Mouse (Mus musculus): Measurements from ENCODE around the gene Dlgap3.

Gene Dlgap3

DNA sequence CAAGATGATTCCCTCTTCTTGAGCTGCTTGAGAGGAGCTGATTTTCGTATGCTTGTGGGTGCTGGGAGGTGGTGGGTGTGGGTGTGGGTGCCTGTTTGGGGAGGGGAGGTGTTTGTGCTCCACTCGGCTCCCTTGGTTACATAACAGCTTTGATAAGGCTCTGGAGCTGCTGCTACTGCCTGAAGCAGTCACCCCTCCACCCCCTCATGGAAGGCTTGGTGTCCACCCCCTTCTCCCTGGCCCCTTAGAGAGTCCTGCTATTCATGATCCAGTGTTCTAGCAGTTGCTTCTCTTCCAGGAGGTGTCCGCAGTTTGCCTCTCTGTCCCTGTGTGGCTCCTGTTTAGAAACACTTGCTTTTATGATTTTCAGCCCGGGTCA is 5.9 kb downstream of the Dlgap3 start:
- peak in 1 of 2 experiments; percentile 2 for DNase-seq

DNA sequence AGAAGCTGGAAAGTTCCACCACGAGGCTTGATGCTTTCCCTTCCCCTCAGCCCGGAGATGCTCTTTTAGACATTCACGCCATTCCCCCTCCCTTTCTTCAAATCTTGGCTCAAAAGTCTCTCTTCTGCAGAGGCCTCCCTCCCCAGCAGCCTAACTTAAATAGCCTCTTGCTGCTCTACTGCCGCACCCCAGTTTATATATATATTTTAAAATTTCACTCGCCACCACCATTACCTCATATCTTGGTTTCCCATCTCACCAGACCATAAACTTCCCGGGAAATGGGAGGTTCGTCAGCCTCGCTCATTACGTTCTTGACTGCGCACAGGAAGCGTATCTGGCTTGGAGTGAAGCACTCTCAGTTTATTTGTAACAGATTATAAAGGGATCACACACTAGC is 9.0 kb downstream of the Dlgap3 start:
- DNase-seq = peak in 1 of 2 experiments; percentile 7

DNA sequence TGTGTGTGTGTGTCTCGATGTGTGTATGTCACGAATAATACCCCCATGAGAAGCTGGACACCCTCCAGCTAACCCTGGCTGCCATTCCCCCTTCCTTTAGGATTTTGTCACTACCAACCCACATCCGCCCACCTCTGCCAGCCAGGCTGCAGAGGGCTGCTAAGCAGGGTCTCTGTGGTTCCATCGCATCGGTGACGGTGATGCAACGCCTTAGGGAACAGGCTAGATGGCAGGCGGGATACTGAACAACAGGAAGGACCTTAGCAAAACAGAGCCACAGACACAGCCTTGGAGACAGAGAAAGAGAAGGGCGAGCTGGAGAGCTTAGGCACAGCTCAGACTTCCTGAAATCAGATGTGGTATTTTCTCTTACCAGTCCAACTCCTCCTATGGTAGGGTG is 9.7 kb downstream of the Dlgap3 start:
- no peak for DNase-seq

DNA sequence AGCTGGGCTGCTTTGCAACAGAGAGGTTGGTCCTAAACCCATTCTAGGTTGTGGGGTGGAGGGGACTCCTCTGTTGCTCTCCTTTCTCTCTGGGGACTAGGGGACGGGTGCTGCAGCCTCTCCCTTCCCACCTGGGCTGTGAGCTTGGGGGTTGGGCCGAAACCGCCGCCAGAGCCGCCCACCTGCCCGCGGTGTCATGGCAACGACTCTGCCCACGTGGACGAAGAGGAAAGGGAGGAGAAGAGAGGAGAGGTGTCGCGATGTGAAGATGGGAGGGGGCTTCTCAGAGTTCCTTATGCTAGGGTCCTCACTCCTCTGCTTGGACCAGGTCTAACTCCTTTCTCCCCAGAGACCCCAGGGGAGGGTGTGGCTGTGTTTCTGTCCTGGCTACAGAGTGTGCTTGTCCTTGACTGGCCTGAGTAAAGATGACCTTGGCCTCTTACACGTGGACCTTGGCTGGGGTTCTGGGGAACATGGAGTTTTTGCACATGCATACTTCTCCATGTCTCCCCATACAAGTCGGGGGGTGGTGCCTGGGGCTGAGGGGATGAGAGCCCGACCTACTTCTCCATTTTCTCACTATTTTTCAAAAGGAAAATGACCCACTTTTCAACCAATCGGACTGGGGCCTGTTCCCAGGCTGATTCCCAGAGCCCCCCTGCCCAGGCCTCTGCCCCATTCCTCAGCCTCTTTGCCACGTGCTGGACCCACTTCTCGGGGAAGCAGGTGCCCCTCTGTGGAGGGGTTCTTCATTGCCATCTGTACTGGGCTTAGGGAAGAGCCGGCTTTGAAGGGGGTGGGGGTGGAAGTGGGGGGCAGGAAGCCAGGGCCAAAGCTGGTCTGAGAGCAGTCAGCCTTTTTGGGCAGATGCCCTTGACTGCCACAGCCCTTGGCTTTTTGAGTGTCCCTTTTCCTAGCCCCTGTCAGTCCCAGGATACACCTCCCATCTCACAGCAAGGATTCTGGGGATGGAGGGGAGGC is 10.8 kb downstream of the Dlgap3 start:
- peak; percentile 3 to 7 for DNase-seq

DNA sequence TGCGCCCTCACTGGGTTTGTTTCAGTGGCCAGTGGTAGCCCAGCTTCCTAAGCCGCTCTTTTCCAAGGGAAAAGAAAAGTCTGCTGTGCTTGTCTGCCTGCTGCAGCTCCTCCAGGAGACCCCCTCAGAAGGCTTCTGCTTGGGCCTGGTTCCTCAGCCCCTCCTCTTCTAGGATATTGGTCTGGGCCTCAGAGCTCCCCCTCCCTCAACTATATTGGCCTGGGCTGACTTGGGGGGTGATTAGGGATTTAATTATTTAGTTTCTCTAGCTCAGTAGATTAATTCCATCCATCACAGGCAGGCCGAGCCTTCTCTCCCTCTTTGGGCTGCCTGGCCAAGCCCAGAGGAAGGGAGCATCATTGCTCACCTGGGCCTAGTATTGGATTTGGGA is 11.4 kb downstream of the Dlgap3 start:
- DNase-seq = peak in 1 of 2 experiments; percentile 2

DNA sequence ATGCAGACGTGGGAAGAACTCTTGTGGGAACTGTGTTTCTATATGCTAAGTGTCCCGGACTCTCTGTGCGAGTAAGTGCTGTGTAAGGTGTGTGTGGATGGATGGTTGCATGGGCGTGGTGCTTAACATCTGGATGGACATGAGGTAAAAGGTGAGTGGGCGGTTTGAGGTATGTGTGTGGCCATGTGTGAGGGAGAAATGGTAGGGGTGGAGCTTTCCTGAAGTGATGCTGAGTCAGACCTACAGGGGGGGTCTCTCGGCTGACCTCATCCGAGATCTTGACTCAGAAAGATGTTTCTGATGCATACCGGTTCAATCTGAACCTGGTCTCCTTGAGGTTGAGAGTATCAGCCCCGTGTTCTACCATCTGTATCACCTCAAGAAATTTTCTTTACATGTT is 12.0 kb downstream of the Dlgap3 start:
- DNase-seq = no peak

DNA sequence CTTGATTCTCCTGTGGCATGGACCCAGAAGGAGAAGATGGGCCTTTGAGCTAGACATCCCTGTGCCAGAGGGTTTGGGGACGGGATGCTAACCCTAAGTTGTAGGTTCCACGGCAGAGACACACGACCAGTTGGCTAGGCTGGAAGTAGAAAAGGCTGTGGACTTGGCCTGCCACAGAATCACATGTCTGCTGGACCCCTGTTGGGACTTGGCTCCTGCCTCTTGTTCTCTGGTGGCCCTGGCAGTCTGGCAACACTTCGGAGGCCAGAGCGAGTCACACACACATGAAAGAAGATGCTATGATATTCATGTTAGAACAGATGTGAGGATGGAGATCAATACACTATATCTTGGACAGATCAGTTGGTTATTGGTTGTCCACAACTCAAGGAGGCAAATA is 14.9 kb downstream of the Dlgap3 start:
- peak; percentile 88 to 90 for DNase-seq

DNA sequence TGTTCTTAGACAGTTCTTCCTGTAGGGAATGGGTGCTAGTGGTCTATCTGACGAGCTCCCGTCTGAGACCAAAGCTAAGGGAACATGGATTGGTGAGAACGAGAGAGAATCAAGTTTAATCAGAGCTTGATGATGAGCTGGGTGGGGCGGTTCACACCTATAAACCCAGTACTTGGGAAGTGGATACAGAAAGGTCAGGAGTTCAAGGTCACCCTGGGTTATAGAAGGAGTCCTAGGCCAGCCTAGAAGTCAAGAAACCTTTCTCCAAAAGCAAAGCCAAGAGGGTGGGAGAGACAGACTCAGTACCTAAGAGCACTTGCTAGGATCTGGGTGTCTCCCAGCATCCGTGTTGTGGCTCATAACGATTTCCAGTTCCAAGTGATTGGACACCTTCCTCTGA is 21.9 kb downstream of the Dlgap3 start:
- DNase-seq = no peak

DNA sequence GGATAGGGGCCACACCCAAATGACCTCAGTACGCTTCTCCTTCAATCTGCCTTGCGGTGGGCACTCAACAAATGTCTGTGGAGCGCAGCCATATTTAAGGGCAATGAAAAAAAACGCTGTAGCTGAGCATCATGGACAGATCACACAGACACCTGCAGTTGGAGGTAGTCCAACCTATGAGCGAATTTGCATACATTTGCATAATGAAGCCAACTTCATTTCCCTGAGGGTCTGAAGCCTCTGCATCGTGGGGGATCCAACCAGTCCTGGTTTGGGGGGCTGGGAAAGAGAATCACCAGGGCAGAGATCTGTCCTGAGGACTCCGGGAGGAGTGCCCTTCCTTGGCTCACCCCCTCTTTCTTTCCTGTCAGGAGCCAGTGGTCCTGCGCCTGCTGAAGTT is 23.7 kb downstream of the Dlgap3 start:
- DNase-seq = no peak

DNA sequence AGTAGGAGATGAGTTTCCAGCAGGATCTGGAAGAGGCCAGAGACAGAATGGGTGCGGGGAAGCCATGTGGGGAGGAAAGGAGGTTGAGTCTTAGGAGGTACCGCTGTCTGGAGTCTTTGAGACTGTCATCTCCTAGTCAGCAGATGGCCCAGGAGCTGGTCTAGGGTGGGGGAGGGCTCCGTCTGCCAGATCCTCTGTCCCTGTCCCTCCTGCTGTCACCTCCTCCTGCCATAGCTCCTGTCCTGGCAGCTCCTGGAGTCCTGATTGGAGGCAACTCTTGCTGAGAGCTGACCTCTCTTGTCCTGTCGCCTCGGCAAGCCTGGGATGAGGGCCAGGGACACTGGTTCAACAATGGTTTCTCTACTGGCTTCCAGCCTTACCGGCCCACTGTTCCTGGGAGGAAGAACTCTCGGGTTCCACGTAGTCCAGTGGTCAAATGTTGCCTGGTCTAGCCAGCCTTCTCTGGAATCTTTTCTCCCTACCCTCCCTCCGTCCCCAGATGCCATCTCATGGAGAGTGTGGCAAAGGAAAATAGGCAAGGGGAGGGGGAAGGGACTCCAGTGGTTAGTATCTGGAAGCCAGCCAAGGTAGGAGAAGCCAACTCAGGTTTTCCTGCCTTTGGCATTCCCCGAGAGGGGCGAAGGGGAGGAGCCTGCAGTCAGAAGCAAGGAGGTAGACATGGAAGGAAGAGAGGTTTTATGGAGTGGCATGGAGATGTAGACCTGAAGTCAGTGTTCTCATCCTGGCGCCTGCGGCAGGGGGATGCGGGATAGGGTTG is 24.6 kb downstream of the Dlgap3 start:
- peak; percentile 96 to 97 for DNase-seq

DNA sequence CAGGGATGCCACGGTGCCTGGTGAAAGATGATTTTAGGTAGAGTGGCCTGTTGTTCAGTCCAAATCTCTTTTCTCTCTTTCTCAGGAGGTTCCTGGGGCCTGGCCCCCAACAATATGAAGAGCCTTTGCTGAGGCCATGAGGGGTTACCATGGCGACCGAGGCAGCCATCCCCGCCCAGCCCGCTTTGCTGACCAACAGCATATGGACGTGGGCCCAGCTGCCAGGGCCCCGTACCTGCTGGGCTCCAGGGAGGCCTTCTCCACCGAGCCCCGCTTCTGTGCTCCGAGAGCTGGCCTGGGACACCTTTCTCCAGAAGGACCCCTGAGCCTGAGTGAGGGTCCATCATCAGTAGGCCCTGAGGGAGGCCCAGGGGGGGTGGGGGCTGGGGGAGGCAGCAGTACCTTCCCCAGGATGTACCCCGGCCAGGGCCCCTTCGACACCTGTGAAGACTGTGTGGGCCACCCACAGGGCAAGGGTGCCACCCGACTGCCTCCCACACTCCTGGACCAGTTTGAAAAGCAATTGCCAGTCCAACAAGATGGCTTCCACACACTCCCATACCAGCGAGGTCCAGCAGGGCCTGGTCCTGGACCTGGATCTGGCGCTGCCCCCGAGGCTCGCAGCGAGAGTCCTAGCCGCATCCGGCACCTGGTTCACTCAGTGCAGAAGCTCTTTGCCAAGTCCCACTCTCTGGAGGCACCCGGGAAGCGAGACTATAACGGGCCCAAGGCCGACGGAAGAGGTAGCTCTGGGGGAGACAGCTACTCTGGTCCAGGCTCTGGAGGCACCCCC is 25.7 kb downstream of the Dlgap3 start:
- no peak for DNase-seq

DNA sequence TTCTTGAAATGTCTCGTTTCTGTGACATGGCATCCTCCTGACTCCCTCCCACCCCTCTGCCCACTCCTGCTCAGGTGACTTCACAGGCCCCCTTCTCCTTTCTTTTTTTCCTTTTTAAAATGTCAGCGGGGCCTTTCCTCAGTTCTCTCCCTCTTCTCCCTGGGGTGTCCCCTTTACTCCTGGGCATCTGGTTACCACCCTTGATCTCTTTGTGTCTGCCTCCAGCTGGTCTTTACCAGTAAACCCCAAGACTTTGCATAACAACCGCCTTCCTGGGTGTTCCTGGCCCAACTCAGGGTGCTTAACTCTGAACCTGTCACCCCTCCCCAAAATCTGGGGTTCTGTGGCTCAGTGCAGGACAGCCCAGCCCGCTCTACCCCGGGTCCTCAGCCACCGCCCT is 29.6 kb downstream of the Dlgap3 start:
- peak in 1 of 2 experiments; percentile 1 for DNase-seq

DNA sequence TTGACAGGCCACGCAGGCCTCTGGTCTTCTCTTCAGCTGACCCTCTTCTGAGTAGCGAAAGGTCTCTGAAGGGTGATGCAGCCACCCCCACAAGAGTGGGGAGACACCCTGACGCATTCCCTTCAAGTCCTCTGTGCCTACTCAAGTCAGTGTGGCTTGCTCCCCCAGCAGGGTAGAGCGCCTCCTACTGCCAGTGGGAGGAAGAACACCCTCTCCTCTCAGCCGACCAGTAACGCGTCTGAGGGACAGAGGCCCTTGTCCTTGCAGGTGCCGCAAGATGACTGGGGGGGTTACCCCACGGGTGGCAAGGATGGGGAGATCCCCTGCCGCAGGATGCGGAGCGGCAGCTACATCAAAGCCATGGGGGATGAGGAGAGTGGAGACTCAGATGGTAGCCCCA is 30.4 kb downstream of the Dlgap3 start:
- peak in 1 of 2 experiments; percentile 31 for DNase-seq

DNA sequence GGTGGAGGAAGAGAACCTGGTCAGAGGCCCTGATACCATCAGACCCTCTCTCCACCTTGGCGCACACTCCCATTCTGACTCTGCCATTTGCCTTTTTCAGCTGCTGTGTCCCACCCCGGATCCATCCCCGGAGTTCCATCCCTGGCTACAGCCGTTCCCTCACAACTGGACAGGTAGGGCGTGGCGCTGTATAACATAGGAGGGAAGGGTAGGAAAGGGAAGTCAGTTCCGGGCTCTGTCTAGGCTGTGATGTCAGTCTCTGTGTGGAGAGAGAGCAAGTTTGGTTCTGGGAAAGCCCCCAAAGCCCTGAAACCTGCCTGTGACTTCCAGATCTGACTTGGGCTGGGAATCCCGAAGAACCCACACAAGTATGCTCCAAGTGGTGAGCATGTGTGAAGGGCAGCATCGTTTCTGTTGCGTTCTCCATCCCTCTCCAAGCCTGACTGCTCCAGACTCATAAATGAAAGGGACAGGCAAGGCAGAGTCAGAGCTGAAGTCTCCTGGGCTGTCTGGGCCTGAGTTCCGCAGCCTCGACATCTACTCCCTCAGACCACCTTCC is 31.2 kb downstream of the Dlgap3 start:
- peak in 1 of 2 experiments; percentile 2 for DNase-seq

DNA sequence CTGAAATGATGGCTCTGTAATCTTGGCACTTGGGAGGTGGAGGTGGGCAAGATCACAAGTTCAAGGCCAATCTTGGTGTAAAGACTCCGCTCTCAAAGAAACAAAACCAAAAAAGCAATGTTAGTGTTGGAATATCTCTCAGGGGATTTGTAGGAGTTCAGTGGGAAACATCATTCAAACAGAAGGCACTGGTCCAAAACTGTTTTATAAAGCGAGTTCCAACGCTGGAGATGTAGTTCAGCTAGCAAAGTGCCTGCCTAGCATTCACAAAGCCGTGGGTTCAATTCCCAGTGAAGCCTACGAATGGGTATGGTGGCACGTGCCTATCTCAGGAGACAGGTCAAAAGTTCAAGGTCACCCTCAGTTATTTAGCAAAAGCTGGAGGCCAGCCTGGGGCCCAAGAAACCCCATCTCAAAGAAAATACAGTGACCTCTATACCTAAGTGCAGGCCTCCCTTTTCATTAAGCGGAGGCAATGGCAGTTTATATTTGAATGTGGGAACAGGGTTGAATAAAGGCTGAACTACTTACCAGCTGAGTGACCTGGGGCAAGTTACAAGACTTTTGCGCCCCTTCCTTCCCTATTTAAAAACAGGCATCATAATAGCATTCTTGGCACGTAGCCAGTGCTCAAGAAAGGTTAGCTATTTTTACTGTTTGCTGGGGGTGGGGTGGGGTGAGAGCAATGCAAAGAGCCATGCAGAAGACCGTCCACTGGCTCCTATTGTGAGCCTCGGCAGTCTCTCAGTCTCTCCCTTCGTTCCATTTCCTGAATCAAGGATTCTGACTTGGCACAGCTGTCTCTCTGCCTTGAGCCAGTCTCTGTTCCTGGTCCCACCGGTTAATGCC is 32.0 kb downstream of the Dlgap3 start:
- DNase-seq = no peak

DNA sequence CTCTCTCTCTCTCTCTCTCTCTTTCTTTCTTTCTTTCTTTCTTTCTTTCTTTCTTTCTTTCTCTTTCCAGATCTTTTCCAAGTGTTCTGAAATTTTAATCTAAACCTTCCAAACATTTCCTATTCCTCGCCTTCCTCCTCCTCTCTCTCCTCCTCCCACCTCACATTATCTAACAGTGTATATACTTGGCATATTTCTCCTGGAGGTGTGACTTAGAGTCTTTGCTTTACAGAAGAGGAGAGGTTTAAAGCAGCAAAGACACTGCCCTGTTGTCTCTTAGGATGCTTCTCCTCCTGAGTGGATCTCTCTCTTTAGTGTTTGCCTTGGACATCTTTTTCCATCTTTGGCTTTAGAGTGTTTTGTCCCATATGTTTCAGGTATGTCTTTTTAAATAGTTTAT is 34.1 kb downstream of the Dlgap3 start:
- no peak for DNase-seq

DNA sequence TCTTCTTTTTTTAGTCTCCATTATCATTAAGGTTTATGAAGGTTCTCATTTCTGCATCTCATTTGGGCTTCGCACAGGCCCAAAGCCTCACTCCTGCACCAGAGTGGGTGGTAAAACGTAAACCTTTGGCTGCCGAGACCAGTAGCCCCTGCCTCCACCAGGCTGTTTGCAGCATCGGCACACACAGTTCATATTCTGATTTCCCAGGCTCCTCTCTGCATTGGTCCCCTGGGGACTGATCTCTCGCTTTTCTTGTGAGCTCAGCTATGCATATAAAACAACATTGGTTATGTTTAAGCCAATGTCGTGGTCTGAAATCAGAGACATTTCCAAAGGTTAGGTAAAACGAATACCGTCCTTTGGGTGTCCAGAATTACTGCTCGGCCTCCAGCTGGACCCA is 42.3 kb downstream of the Dlgap3 start:
- no peak for DNase-seq

DNA sequence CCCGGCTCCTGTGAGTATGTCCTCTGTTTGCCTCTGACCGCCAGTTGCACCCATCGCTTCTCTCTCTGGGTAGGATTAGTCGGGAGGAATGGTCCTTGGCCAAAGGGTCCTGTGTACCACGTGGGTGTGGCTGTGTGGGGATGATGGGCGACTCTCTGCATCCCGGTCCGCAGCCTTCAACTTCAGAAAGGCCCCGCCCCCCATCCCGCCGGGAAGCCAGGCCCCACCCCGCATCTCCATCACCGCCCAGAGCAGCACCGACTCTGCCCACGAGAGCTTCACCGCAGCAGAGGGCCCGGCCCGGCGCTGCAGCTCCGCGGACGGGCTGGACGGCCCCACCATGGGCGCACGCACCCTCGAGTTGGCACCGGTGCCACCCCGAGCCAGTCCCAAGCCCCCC is 45.5 kb downstream of the Dlgap3 start:
- no peak for DNase-seq

DNA sequence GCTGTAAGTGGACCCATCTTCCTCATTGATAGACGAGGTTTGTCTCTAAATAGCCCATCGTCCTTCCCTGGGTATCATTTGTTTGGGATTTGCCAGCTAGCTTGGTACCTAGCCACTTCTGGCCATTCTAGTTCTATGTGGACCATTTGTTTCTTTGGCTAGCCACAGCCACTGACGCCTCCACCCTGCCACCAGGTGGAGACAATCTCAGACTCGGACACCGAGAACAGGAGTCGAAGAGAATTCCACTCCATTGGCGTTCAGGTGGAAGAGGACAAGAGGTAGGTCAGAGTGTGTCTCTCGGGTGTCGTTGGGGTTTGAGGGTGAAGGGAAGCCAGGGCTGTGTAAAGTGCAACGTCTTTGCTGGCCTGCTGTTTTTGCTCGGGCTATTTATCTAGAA is 46.1 kb downstream of the Dlgap3 start:
- DNase-seq = peak; percentile 67 to 68

DNA sequence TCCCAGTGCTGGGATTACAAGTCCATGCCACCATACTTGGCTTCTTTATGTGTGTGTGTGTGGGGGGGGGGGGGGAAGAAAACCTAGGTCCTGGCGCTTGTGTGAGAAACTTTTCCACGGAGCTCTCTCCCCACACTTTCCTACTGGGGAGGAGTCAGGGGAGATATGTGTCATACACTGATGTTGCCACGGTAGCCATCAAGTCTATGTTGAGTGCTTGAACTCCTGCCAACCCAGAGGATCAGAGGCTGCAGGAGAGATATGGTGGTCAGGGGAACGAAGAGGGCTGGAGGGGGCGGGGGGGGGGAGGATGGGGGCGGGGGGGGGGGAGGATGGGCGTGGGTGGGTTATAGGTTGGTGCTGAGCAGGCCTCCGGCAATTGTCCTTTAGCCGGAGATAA is 46.8 kb downstream of the Dlgap3 start:
- no peak for DNase-seq

DNA sequence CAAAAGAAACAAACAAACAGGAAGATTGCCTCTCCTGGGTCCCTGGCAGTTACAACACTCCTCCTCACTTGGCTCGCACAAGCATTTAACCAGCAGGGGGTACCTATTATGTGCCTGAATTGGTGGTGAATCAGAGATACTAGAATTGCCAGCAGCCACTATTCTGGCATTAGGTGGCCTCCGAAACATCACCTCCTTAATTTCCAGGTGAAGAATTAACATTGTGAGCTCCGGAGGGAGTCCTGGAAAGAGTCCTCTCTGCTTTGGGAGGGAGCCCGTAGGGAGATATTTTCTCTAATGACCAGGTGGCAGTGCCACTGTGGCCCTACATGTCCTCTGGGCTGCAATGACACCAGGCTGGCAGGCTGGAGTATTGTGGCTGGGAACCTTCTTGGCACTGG is 47.2 kb downstream of the Dlgap3 start:
- peak; percentile 64 to 71 for DNase-seq

DNA sequence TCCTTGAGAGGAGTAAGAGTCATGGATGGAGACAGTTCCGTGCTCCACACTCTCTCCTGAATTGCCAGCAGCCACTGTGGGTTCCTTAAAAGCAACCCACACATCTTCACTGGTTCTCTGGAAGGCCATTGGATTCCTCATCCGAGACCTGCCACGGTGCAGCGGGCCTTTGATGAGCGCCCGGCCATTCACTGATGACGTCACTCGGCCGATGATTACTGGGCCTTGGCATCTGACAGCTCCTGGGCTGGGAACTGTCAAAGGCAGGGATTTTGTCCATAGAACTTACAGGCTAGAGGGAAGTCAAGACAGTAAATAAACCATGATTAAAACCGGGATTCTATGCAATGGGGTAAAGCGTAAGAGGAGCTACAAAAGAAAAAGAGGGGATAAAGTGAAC is 48.0 kb downstream of the Dlgap3 start:
- no peak for DNase-seq

Data from cerebellum, postnatal 36 days (tissue).